Mouse (Mus musculus) cerebellum, adult 11-12 months (tissue): ENCODE results near the gene Slc25a27.

ENCODE experiments used
- DNase-seq: peaks from one replicate; pipeline ENCODE4 v3.0.0; 2022

Gene Slc25a27

GRCm38 (mm10) chr17:43666576-43667289 lies at the start of gene Slc25a27:
Gene Slc25a27 (minus strand): TSS chr17:43667214.
- DNase-seq: peak; percentile 93

DNA sequence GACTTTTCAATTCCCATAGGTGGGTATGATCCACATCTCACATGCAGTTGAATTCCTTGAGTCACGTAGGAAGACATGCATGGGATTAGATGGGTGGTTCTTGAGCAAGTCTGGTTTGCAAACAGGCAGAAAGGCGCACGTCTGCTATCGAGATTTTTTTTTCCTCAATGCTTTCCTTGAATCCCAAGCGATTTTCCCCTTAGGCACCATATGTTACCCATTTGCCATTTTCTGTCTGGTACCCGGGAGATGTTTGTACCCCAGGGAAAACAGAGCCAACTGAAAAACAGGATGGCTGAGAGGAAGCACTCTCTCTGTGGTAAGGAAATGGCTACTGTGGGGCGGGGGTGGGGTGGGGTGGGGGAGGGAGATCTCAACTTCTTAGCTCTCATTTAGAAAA lies 49.6 kb upstream of the Slc25a27 start:
- DNase-seq: no peak

GRCm38 (mm10) chr17:43714191-43714590 lies 47.2 kb upstream of the Slc25a27 start:
- DNase-seq: no peak

DNA sequence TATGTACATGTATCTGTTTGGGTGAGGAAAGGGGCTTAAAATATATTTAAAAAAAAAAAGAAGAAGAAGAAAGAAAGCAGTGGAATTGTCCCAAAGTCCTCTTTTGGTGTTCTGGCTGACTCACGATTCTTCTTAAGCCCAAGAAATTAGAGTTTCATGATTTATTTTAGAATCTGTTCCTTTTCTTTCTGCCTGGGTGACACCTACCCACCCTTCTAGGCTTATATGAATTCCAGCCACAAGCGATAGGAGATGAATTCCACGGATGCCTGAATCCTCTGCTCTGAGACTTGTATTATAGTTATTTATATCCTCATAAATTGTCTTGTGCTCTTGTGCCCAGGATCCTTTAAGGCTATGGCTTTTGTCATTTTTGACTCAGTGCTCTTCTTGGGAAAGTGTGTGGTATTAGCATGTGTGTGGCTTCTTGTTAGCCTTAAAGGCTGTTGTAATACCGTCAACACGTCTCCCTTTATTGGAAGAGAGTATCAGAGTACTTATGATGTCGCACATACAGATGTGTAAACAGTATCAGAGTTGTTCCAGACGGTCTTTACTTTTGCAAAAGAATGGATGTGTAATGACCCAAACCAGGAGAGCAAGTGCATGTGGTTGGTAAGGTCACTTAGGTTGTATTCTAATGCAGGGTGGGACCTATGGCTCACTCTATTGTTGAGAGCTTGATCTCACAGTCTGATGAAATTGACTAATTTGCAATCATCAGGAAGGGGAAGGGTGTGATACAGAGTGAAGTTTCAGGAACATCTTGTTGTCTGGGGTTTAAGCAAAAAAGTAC lies 44.7 kb upstream of the Slc25a27 start:
- DNase-seq: no peak

- DNase-seq: no peak
Measured at GRCm38 (mm10) chr17:43707254-43707653, 40.2 kb upstream of the Slc25a27 start.

- no peak for DNase-seq
Measured at GRCm38 (mm10) chr17:43706749-43707148, 39.7 kb upstream of the Slc25a27 start.

DNA sequence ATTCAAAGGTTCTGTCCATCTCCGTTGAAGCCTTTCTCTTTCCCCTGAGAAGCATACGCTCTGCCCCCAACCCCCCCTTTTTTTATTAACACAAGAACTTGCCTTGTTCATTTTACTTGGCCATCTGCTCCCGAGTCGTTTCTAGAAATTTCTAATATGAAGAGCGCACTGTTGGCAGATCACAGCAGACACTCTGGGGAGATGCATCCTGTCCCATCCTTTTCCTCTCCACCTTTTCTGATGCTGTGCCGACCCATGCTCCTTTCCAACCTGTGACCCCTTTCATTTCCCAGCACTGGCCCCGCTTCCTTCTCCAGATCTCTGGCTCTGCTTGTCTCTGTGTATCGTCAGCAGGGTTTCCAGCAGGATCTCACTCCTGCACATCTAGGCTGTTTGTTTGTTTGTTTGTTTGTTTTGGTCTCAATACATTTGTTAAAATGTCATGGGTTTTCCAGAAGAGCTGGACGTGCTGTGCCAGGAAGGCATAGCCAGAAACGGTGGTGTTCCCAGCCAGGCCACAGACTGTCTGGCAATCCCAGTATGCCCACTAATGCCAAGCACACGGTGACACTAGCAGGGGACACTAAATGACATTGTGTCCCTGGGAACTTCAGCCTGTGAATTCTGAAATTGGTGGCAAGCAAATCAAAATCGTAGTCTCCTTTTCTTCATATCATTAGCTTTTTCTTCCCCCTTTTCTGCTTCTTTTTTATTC lies 37.4 kb upstream of the Slc25a27 start:
- DNase-seq: peak; percentile 45

- DNase-seq: peak; percentile 27
Measured at GRCm38 (mm10) chr17:43701060-43701459, 34.0 kb upstream of the Slc25a27 start.

DNA sequence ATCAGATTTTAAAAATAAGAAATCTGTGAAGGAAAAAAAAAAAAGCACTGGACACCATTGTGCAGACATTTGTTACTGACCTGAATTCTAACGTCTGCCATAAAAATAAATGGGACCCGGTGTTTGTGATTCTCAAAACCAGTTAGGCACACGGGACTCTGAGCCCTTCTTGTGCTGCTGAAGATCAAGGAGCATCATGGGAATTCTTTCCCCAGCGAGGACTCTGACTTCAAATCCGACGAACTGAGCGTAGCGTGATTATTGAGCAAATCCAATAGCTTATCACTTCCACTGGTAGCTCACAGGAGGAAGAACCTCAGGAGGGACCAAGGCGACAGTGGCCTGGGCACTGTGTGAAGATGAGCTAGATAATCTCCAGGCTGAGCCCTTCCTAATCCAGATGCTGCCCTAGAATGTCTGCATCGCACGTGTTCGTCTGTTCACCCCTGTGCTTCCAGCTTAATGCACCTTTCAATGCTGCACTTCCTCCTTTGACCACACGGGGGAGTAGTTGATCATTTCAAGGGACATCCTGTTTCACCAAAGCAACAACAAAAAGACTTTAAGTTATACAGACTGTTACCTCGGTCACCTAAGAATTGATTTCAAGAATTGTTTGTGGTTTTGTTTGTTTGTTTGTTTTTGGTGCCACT lies 32.1 kb upstream of the Slc25a27 start:
- DNase-seq: peak; percentile 28

GRCm38 (mm10) chr17:43689591-43689990 lies 22.6 kb upstream of the Slc25a27 start:
- no peak for DNase-seq

DNA sequence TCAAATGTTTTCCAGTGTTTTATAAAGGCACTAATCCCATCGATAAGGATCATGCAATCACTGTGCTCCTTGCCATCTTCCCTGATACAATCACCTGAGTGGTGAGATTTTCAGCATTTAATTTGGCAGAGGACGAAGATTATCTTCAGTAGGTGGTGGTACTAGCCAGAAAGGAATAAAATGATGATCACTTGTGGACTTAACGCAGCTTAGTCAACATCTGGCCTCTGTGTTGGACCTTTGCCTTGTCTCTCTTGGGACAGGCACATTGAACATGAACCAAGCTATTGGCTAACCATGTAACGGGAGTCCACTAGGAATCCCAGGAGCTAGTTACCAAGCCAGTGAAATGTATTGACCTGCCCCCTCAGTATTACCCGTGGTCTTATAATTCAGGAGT lies 17.6 kb upstream of the Slc25a27 start:
- DNase-seq: no peak

DNA sequence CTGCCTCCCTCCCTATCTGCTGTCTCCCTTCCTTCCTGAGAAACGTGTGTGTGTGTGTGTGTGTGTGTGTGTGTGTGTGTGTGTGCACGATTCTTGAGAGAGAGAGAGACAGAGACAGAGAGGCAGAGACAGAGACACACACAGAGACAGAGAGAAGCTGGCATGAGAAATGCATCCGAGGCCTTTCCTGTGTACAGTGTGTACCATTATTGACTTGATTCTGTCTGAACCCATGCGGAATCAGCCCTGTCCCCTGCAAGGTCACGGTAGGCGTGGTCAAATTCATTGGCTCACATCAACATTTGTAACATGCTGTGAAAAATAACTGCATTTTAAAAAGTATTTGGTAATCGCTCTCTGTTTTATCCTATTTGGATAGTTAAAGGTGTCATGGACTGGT lies 17.1 kb upstream of the Slc25a27 start:
- DNase-seq: no peak

DNA sequence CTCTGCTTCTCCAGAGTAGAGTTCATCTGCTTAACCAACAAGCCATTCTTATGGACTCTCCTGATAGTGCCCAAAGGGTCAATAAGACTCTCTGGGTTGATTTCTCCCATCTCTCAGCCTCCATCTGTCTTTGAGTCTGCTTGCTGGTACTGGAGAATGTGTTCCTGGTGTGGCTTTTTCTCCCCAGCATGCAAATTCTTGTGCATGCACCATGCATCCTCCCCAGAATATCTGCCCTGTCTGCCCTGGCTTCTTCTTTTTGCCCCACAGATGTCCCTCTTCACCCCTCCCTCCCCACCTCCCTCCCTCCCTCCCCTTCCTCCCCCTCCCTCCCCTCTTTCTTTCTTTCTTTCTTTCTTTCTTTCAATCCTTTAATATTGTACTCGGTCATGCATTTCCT lies 10.3 kb upstream of the Slc25a27 start:
- no peak for DNase-seq

GRCm38 (mm10) chr17:43676241-43676640 lies 9.2 kb upstream of the Slc25a27 start:
- DNase-seq: no peak

DNA sequence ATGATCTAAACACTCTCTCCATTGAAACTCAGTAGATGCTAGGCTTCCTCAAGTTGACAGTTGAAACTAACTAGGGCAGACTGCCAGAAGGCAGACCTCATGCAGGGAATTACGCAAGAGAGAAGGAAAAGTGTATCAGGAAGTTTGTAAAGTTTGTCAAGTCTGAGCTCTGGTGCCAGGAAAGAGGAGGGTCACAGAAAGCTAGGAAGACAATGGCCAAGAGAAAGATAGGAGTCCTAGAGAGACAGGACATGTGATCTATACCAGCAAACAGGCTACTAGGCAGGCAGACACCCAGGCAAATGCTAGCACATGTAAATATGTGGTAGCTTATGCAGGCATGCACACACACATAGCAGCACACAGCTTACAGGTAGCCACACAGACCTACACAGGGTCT lies 8.2 kb upstream of the Slc25a27 start:
- no peak for DNase-seq

DNA sequence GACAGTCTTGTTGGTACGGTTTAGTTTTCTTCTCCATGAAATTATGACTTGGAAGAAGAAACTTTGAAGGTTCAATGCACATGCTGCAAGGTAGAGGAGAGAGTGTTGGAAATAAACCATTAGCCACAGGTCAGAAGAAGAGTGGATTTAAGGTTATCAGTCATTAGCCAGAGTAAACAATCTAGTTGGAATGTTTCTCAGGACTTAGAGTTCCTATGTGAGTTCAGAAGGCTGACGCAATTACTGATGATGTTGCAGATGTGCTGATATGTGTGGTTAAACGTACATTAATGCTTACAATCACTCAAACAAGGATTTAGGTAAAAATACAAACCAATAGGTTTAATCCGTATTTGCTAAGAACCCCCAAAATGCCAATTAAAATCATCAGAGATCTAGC lies 4.9 kb upstream of the Slc25a27 start:
- no peak for DNase-seq

DNA sequence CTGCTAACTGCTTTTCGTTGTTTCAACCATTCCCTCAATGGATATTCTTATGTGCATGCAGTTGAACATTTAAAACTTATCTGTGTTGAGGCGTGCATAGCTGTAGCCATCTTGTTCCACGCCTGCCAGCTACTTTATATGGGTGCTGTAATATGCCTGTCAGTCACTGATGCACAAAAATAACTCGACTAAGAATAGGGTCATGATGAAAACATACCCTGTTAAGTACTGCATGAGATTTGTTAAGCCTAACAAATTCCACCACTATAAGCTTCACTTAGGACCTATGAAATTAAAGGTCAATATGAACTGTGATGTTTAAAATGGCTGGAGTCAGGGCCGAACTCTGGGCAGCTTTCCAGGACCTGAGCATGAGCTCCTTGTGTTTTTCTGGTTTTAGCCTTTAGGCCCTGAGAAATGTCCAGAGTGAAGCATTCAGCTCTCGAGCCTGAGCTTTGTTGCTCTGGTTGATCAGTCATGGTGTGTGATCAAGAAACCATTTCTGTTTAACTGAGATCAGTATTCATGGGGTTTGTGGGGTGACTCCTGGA lies 2.2 kb upstream of the Slc25a27 start:
- DNase-seq: no peak

DNA sequence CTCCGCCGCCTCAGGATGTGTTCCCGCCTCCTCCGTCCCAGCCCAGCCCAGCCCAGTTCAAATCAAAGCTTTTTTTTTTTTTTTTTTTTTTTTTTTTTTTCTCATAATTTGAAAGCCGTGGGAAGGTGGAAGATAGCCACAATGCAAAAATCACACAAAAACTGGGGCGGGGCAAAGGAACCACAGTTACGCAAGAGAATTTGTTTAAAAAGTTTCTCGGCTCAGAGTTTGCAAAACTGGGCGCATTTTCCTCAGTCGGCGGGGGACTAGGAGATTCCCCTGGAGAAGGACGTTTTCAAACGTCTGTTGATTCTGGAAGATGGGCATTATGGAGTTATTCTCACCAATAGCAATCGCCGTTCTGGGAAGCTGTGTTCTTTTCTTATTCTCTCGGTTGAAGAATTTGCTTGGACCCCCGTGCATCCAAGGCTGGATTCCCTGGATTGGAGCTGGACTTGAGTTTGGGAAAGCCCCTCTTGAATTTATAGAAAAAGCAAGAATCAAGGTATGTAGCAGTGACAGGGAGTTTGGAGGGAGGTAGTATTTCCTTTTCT lies 353 bp upstream of the Slc25a27 start, which contains the start of gene Cyp39a1:
TSS of gene Cyp39a1 (plus strand) at position 136 of the 554 bp plus-strand sequence.
- no peak for DNase-seq

DNA sequence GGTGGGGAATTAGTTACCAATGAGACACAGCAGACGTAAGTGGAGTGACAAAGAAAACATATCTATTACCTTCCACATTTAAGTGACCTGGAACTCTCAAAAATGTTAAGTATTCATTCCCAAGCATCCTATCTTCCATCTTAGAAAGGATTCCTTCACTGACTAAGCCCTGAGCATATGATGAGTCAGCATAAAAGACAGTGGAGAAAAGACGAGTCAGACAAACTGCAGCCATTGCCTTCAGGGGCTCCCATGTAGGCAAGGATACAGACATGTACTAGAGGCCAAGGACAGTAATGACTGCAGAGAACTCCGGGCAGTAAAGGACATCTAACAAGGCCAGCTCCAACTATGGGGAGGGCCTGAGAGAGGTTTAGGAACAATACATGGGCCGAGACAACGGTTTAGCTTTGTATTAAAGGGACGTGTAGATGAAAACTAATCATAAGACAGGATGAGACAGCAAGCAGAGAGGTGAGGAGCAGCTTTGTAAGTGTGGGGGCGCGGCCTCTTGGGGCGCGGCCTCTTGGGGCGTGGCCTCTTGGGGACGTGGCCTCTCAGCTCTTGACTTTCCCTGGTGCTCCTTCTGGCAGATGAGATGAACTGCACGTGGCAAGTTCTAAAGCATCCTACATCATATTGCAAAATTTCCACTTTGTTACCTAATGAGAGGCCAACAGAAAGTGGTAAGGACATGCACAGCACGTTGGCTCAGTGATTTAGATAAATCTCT lies 15.5 kb downstream of the Slc25a27 start:
- no peak for DNase-seq

DNA sequence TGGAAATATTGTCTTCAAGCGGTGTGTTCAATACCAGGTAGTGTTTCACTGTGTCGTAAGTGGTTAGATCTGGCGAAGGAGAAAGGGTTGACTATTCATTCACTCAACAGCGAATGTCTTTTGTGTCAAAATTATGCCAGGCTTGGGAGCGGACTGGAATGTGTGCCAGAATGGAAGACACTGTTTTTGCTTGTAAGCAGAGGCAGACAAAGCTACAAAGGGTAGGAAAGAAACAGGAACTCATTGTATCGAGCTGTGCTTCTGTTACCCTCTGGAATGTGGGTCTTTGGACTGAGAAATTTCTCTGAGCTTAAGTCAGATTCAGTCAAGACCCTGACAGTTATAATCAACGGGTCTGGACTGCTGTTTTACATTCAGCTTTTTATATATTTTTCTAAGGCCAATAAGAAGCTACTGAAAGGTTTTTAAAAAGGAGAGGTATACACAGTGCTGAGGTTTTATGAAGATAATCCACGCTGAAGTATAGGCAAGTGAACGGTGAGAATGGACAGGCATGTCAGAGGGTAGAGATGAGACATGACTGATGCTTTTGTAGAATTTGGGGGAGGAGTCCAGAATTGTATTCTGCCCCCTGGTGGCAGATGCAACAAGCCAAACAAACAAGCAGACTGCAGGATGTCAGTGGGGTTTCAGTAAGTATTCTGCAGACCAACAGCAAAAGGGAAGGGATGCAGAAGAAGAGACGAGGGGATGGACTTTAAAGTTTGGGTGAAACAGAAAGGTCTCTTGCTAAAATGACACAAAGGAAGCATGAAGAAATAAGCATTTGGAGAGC lies 17.2 kb downstream of the Slc25a27 start:
- DNase-seq: no peak

- no peak for DNase-seq
Measured at GRCm38 (mm10) chr17:43646925-43647324, 20.1 kb downstream of the Slc25a27 start.
